Mouse (Mus musculus): ENCODE results near the gene Tacc2. TPM values are rescaled to one million over a fixed set of nuclear protein-coding genes. Genes with fewer than 3 reads are reported as not detected.

Gene Tacc2
- total RNA-seq, 2 experiments from 2014 or later, result 0.30 to 5.0 TPM

GRCm38 (mm10) chr7:130568783-130569436 is 8.3 kb upstream of the Tacc2 start:
- ATAC-seq (replicated peaks; ENCODE audit: low FRiP score, poor library complexity, severe bottlenecking), result no peak

GRCm38 (mm10) chr7:130570472-130570871 is 6.8 kb upstream of the Tacc2 start:
- ATAC-seq (replicated peaks; ENCODE audit: low FRiP score, poor library complexity, severe bottlenecking), result no peak

GRCm38 (mm10) chr7:130572821-130573220 is 4.4 kb upstream of the Tacc2 start, which contains the start of gene Nsmce4a:
Nsmce4a (minus strand) TSS chr7:130573118.
- ATAC-seq (replicated peaks; ENCODE audit: low FRiP score, poor library complexity, severe bottlenecking), result no peak

GRCm38 (mm10) chr7:130573746-130574145 is 3.5 kb upstream of the Tacc2 start:
- no peak for ATAC-seq (replicated peaks; ENCODE audit: low FRiP score, poor library complexity, severe bottlenecking)

GRCm38 (mm10) chr7:130574211-130574991 is 2.8 kb upstream of the Tacc2 start:
- ATAC-seq (replicated peaks; ENCODE audit: low FRiP score, poor library complexity, severe bottlenecking), result no peak

GRCm38 (mm10) chr7:130576981-130577380 is 257 bp upstream of the Tacc2 start:
- ATAC-seq (replicated peaks; ENCODE audit: low FRiP score, poor library complexity, severe bottlenecking), result no peak

- ATAC-seq (replicated peaks; ENCODE audit: low FRiP score, poor library complexity, severe bottlenecking), result no peak
Observed at GRCm38 (mm10) chr7:130578066-130578465, 828 bp downstream of the Tacc2 start.

GRCm38 (mm10) chr7:130578607-130579006 is 1.4 kb downstream of the Tacc2 start:
- ATAC-seq (replicated peaks; ENCODE audit: low FRiP score, poor library complexity, severe bottlenecking), result no peak

- ATAC-seq (replicated peaks; ENCODE audit: low FRiP score, poor library complexity, severe bottlenecking), result no peak
Observed at GRCm38 (mm10) chr7:130586521-130587072, 9.4 kb downstream of the Tacc2 start.

GRCm38 (mm10) chr7:130590081-130590828 is 13.0 kb downstream of the Tacc2 start:
- no peak for ATAC-seq (replicated peaks; ENCODE audit: low FRiP score, poor library complexity, severe bottlenecking)

GRCm38 (mm10) chr7:130590845-130591437 is 13.7 kb downstream of the Tacc2 start:
- no peak for ATAC-seq (replicated peaks; ENCODE audit: low FRiP score, poor library complexity, severe bottlenecking)

GRCm38 (mm10) chr7:130592975-130593374 is 15.7 kb downstream of the Tacc2 start:
- ATAC-seq (replicated peaks; ENCODE audit: low FRiP score, poor library complexity, severe bottlenecking), result peak; percentile 22; the same call in 1 of the 2 replicates

- peak; percentile 59 for ATAC-seq (replicated peaks; ENCODE audit: low FRiP score, poor library complexity, severe bottlenecking)
Observed at GRCm38 (mm10) chr7:130593375-130594239, 16.4 kb downstream of the Tacc2 start.

- peak; percentile 16 for ATAC-seq (replicated peaks; ENCODE audit: low FRiP score, poor library complexity, severe bottlenecking)
Observed at GRCm38 (mm10) chr7:130596079-130596855, 19.0 kb downstream of the Tacc2 start.

- no peak for ATAC-seq (replicated peaks; ENCODE audit: low FRiP score, poor library complexity, severe bottlenecking)
Observed at GRCm38 (mm10) chr7:130597546-130597945, 20.3 kb downstream of the Tacc2 start.

GRCm38 (mm10) chr7:130600074-130600473 is 22.8 kb downstream of the Tacc2 start:
- ATAC-seq (replicated peaks; ENCODE audit: low FRiP score, poor library complexity, severe bottlenecking), result no peak

- no peak for ATAC-seq (replicated peaks; ENCODE audit: low FRiP score, poor library complexity, severe bottlenecking)
Observed at GRCm38 (mm10) chr7:130600546-130600945, 23.3 kb downstream of the Tacc2 start.

GRCm38 (mm10) chr7:130602804-130603203 is 25.6 kb downstream of the Tacc2 start:
- ATAC-seq (replicated peaks; ENCODE audit: low FRiP score, poor library complexity, severe bottlenecking), result no peak
